ENCODE assay signal across 1 mouse cellular context in the genomic region with DNA sequence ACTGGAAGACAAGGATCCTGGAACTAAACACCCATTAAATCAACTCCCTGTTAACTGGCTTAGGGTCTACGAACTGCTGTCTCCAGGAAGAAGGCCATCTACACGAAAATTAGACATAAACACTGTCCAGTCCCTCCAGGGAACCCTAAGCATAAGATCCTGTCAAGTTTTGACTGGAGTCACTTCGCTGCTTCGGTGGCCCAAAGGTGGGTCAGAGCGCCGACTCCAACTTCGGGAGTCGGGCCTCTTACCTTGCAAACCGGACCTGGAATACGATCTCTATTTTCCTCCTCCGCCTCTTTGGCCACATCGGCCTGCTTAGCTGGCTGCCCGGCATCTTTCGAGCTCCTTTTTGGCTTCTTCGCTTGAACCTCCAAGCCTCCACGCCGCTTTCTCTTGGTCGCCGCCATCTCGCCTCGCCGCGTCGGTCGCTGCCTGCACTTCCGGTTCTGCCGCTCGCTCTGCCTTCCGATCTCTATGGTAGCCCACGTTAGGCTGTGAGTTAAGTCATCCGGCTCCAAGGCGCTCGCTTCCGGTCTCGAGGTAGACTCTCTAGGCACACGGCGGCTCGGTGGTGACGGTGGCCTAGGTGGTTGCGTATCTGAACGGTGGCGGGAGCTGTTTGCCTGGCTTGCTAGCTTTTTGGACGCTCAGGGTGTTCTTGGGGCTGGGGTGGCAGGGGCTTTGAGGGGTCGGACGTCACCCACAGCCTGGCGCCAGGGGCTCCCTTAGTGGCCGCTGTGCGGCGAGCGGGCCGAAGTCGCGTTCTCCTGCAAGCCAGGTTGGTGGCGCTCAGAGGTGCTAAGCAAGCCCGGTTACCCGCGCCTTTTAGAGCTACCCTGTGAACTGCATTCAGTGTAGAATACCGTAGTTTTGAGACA.
TF ChIP-seq lines count a peak whose summit lies in the region.

A gene (minus strand): TSS at position 464 of the 881 bp plus-strand sequence.
A gene (plus strand): TSS at position 535 of the 881 bp plus-strand sequence.

TF ChIP-seq in MEL, 35 proteins besides CTCF, POLR2A, EP300 and RAD21 (continued from another document):
- TF ChIP-seq NRF1 (IDR thresholded peaks at IDR 0.05; ENCODE audit: insufficient read depth, low read depth, low read length, poor library complexity, severe bottlenecking) (0 out of 2 replicates have a peak, but pooled peaks have one; percentile 37), TBP (IDR thresholded peaks at IDR 0.05; ENCODE audit: low read depth, low read length) (peak; percentile 87), JUND (IDR thresholded peaks at IDR 0.05; ENCODE audit: low read depth, low read length) (no peak), ETS1 (IDR thresholded peaks at IDR 0.05; ENCODE audit: low read depth, low read length) (peak; percentile 51; the same call in 1 of the 2 replicates), MYB (IDR thresholded peaks at IDR 0.05; ENCODE audit: low read depth, low read length) (no peak), SMC3 (IDR thresholded peaks at IDR 0.05; ENCODE audit: low read depth, low read length) (no peak), USF2 (IDR thresholded peaks at IDR 0.05; ENCODE audit: borderline replicate concordance in 1 of 2, insufficient read depth in 1 of 2, low read depth in 1 of 2, low read length in 2 of 2) (no peak), NELFE (IDR thresholded peaks at IDR 0.05; ENCODE audit: low read depth, low read length) (peak; percentile 97), KAT2A (conservative IDR thresholded peaks at IDR 0.05; ENCODE audit: low read depth, low read length) (peak; percentile 91), MXI1 (IDR thresholded peaks at IDR 0.05; ENCODE audit: low read depth, low read length) (peak; percentile 99), HCFC1 (IDR thresholded peaks at IDR 0.05; ENCODE audit: low read depth, low read length) (peak; percentile 98), TCF12 (IDR thresholded peaks at IDR 0.05; ENCODE audit: low read depth, low read length) (peak; percentile 91), ZNF384 (IDR thresholded peaks at IDR 0.05; ENCODE audit: low read depth, low read length) (0 out of 2 replicates have a peak, but pooled peaks have one; percentile 23), GATA1 (IDR thresholded peaks at IDR 0.05; ENCODE audit: low read depth, low read length) (no peak), USF1 (IDR thresholded peaks at IDR 0.05; ENCODE audit: low read depth, low read length) (peak; percentile 57; the same call in 1 of the 2 replicates), POLR2AphosphoS5 (IDR thresholded peaks at IDR 0.05; ENCODE audit: borderline replicate concordance, low read depth, low read length) (no peak), E2F4 (IDR thresholded peaks at IDR 0.05; ENCODE audit: borderline replicate concordance, low read depth, low read length) (peak; percentile 81; the same call in 1 of the 2 replicates), MAX (IDR thresholded peaks at IDR 0.05; ENCODE audit: low read length) (peak; percentile 94), POLR2AphosphoS2 (IDR thresholded peaks at IDR 0.05; ENCODE audit: low read length) (peak; percentile 95), TAL1 (IDR thresholded peaks at IDR 0.05; ENCODE audit: low read length) (no peak), ELF1 (IDR thresholded peaks at IDR 0.05; ENCODE audit: low read depth, low read length) (peak; percentile 98), GABPA (IDR thresholded peaks at IDR 0.05; ENCODE audit: low read depth, low read length) (peak; percentile 73; the same call in 1 of the 2 replicates), ZC3H11A (IDR thresholded peaks at IDR 0.05; ENCODE audit: low read depth, low read length) (no peak), ZKSCAN1 (IDR thresholded peaks at IDR 0.05; ENCODE audit: low read depth, low read length) (no peak), ZMIZ1 (IDR thresholded peaks at IDR 0.05; ENCODE audit: low read depth, low read length) (peak; percentile 96)
TF ChIP-seq in MEL: peak in this region for 22.
